Mouse (Mus musculus) kidney, embryonic 14.5 days (tissue): ENCODE measurements at regions not wholly inside any gene's neighbourhood (a gene's known extent, or its start where the extent isn't known, plus 50 kb on each side); places are given as distances from the start of the nearest gene placed in this dataset.
A peak's percentile ranks its signal among the peaks of the same experiment; 100 is the strongest.

Experiments used
- ATAC-seq: fragments of 200-750 bp; cut with Nextera tagmentation; 2 replicates; pipeline ENCODE4 v1.8.0; 2017; ENCODE audit warnings: moderate number of reproducible peaks, mild to moderate bottlenecking, moderate TSS enrichment, moderate library complexity; ENCODE audit not compliant: low FRiP score, low TSS enrichment
- H3K27ac ChIP-seq: fragments of 300-500 bp; sonication (generic); 2 replicates; pipeline ENCODE4 v1.5.1; 2014; ENCODE audit warnings: low read depth, mild to moderate bottlenecking, low read length, moderate library complexity, mixed read lengths
- H3K27me3 ChIP-seq: fragments of 300-500 bp; sonication (generic); 2 replicates; pipeline ENCODE4 v1.6.1; 2014; ENCODE audit warnings: mild to moderate bottlenecking, low read length; ENCODE audit not compliant: control insufficient read depth, insufficient read depth
- H3K36me3 ChIP-seq: fragments of 300-500 bp; sonication (generic); 2 replicates; pipeline ENCODE4 v1.6.1; 2014; ENCODE audit warnings: low read length, mixed read lengths; ENCODE audit not compliant: control insufficient read depth, insufficient read depth
- H3K4me1 ChIP-seq: fragments of 300-500 bp; sonication (generic); 2 replicates; pipeline ENCODE4 v1.6.1; 2014; ENCODE audit warnings: low read length, mixed read lengths; ENCODE audit not compliant: control insufficient read depth, insufficient read depth
- H3K4me2 ChIP-seq: fragments of 300-500 bp; sonication (generic); replicated peaks from 2 replicates; pipeline ENCODE4 v1.6.1; 2014; ENCODE audit warnings: low read depth, mild to moderate bottlenecking, low read length
- H3K4me3 ChIP-seq: fragments of 300-500 bp; sonication (generic); 2 replicates; pipeline ENCODE4 v1.5.1; 2014; ENCODE audit warnings: mild to moderate bottlenecking, low read length
- H3K9ac ChIP-seq: fragments of 300-500 bp; sonication (generic); 2 replicates; pipeline ENCODE4 v1.6.1; 2014; ENCODE audit warnings: low read depth, mild to moderate bottlenecking, low read length, moderate library complexity
- H3K9me3 ChIP-seq: fragments of 300-500 bp; sonication (generic); 2 replicates; pipeline ENCODE4 v1.6.1; 2016; ENCODE audit warnings: low read length; ENCODE audit not compliant: control insufficient read depth
- WGBS: fragments of 180-500 bp; shearing (Covaris S2); extraction: QIAGEN DNeasy Blood & Tissue Kit; methylation state at CpG from one replicate; pipeline ENCODE4 v1.1.7; 2014; 5-methylcytosine and 5-hydroxymethylcytosine counted together

- no peak overlapping the region for H3K4me2 ChIP-seq
- no peaks in the 10 kb centered on the region for H3K27me3 ChIP-seq
- H3K4me3 ChIP-seq, result no peak overlapping the region
- no peaks in the 10 kb centered on the region for H3K36me3 ChIP-seq
- H3K4me1 ChIP-seq, result 0 out of 2 replicates have a peak, but pooled peaks cover 3% of the 10 kb centered on the region
- H3K9ac ChIP-seq, result no peak overlapping the region
- WGBS, result 57% methylated on average over 9 of the region's 9 CpGs
- H3K27ac ChIP-seq, result no peak overlapping the region
- no peaks in the 10 kb centered on the region for H3K9me3 ChIP-seq
- 0 out of 2 replicates have a peak, but pooled peaks have one; percentile 39 for ATAC-seq
Measured at GRCm38 (mm10) chr10:111769486-111770002, 202.9 kb upstream of the Krr1 start.

GRCm38 (mm10) chr10:111770027-111770426 is 202.4 kb upstream of the Krr1 start:
- H3K27ac ChIP-seq, result no peak overlapping the region
- no peak overlapping the region for H3K9ac ChIP-seq
- WGBS, result 57% methylated on average over 2 of the region's 2 CpGs
- 0 out of 2 replicates have a peak, but pooled peaks have one; percentile 32 for ATAC-seq
- no peaks in the 10 kb centered on the region for H3K36me3 ChIP-seq
- no peak overlapping the region for H3K4me3 ChIP-seq
- H3K27me3 ChIP-seq, result no peaks in the 10 kb centered on the region
- H3K4me2 ChIP-seq, result no peak overlapping the region
- H3K9me3 ChIP-seq, result no peaks in the 10 kb centered on the region
- H3K4me1 ChIP-seq, result 0 out of 2 replicates have a peak, but pooled peaks cover 3% of the 10 kb centered on the region

- ATAC-seq, result no peak
- H3K4me1 ChIP-seq, result 0 out of 2 replicates have a peak, but pooled peaks cover 3% of the 10 kb centered on the region
- H3K4me3 ChIP-seq, result no peak overlapping the region
- no peak overlapping the region for H3K9ac ChIP-seq
- 25% methylated on average over 4 of the region's 4 CpGs for WGBS
- H3K36me3 ChIP-seq, result no peaks in the 10 kb centered on the region
- no peaks in the 10 kb centered on the region for H3K9me3 ChIP-seq
- H3K4me2 ChIP-seq, result no peak overlapping the region
- H3K27me3 ChIP-seq, result no peaks in the 10 kb centered on the region
- no peak overlapping the region for H3K27ac ChIP-seq
Measured at GRCm38 (mm10) chr10:111771010-111771409, 201.5 kb upstream of the Krr1 start.

- H3K27me3 ChIP-seq, result no peaks in the 10 kb centered on the region
- H3K36me3 ChIP-seq, result no peaks in the 10 kb centered on the region
- H3K27ac ChIP-seq, result no peak overlapping the region
- no peaks in the 10 kb centered on the region for H3K4me1 ChIP-seq
- no peak overlapping the region for H3K4me3 ChIP-seq
- no peak overlapping the region for H3K9ac ChIP-seq
- no peak overlapping the region for H3K4me2 ChIP-seq
- no peak for ATAC-seq
- H3K9me3 ChIP-seq, result no peaks in the 10 kb centered on the region
Measured at GRCm38 (mm10) chr10:111777559-111777958, 194.9 kb upstream of the Krr1 start.

GRCm38 (mm10) chr10:111778111-111778510 is 194.4 kb upstream of the Krr1 start:
- 87% methylated on average over 5 of the region's 5 CpGs for WGBS
- ATAC-seq, result no peak
- Histone ChIP-seq H3K4me3 (no peak overlapping the region), H3K9me3 (no peaks in the 10 kb centered on the region), H3K9ac (no peak overlapping the region), H3K36me3 (no peaks in the 10 kb centered on the region), H3K4me2 (no peak overlapping the region), H3K27ac (no peak overlapping the region), H3K27me3 (no peaks in the 10 kb centered on the region), H3K4me1 (no peaks in the 10 kb centered on the region)

- ATAC-seq, result no peak
- WGBS, result 94% methylated on average over 7 of the region's 7 CpGs
- H3K27me3 ChIP-seq, result no peaks in the 10 kb centered on the region
- no peak overlapping the region for H3K4me2 ChIP-seq
- no peaks in the 10 kb centered on the region for H3K9me3 ChIP-seq
- no peak overlapping the region for H3K9ac ChIP-seq
- H3K36me3 ChIP-seq, result no peaks in the 10 kb centered on the region
- no peaks in the 10 kb centered on the region for H3K4me1 ChIP-seq
- H3K4me3 ChIP-seq, result no peak overlapping the region
- H3K27ac ChIP-seq, result no peak overlapping the region
Measured at GRCm38 (mm10) chr10:111779956-111780355, 192.5 kb upstream of the Krr1 start.

- WGBS, result 84% methylated on average over 22 of the region's 22 CpGs
- Histone ChIP-seq H3K27ac (no peak overlapping the region), H3K27me3 (no peaks in the 10 kb centered on the region), H3K4me3 (no peak overlapping the region), H3K36me3 (no peaks in the 10 kb centered on the region), H3K4me2 (no peak overlapping the region), H3K9me3 (no peaks in the 10 kb centered on the region), H3K4me1 (no peaks in the 10 kb centered on the region), H3K9ac (no peak overlapping the region)
- no peak for ATAC-seq
Measured at GRCm38 (mm10) chr10:111782195-111782810, 190.2 kb upstream of the Krr1 start.

GRCm38 (mm10) chr10:111783496-111783895 is 189.0 kb upstream of the Krr1 start:
- ATAC-seq, result no peak

GRCm38 (mm10) chr10:111784065-111784853 is 188.2 kb upstream of the Krr1 start:
- Histone ChIP-seq H3K4me3 (no peak overlapping the region), H3K27ac (no peak overlapping the region), H3K27me3 (no peaks in the 10 kb centered on the region), H3K4me2 (no peak overlapping the region), H3K36me3 (no peaks in the 10 kb centered on the region), H3K9ac (no peak overlapping the region), H3K4me1 (no peaks in the 10 kb centered on the region), H3K9me3 (no peaks in the 10 kb centered on the region)
- 0 out of 2 replicates have a peak, but pooled peaks have one; percentile 20 for ATAC-seq
- 63% methylated on average over 12 of the region's 12 CpGs for WGBS

More at GRCm38 (mm10) chr10:111783496-111783895, 189.0 kb upstream of the Krr1 start:
- WGBS, result 80% methylated on average over 3 of the region's 3 CpGs
- Histone ChIP-seq H3K27ac (no peak overlapping the region), H3K4me1 (no peaks in the 10 kb centered on the region), H3K9me3 (no peaks in the 10 kb centered on the region), H3K4me2 (no peak overlapping the region), H3K4me3 (no peak overlapping the region), H3K27me3 (no peaks in the 10 kb centered on the region), H3K36me3 (no peaks in the 10 kb centered on the region), H3K9ac (no peak overlapping the region)
